Mouse (Mus musculus) liver, postnatal 0 days (tissue): ENCODE measurements around the gene Gm9821.

ENCODE experiments used
- CTCF ChIP-seq: sonication (generic); IDR thresholded peaks from 2 replicates; pipeline ENCODE4 v1.5.1; 2016; ENCODE audit warnings: antibody characterized with exemption, low read depth
- EP300 ChIP-seq: IDR thresholded peaks from 2 replicates; pipeline ENCODE4 v1.6.1; 2016; ENCODE audit warnings: antibody characterized with exemption, low read depth, mild to moderate bottlenecking

DNA sequence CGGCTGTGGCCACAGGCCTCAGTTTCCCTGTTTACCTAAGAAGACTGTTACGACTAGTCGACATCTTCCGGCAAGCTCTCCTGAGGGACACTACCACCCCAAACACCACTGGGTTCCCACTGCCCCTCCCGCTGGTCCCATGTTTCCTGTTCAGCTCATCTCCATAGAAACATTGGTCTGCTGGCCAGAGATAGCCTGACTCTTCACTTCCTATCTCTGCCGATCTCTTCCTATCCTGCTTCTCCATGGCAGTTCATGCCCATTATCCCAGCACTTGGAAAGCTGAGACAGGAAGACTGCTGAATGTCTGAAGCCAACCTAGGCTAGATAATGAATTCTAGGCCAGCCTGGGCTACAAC is 2.6 kb downstream of the Gm9821 start:
- TF ChIP-seq EP300 = peak; percentile 52; the same call in 1 of the 2 replicates
- no peak for TF ChIP-seq CTCF
